ENCODE assay signal across 8 mouse cellular contexts in the genomic region with DNA sequence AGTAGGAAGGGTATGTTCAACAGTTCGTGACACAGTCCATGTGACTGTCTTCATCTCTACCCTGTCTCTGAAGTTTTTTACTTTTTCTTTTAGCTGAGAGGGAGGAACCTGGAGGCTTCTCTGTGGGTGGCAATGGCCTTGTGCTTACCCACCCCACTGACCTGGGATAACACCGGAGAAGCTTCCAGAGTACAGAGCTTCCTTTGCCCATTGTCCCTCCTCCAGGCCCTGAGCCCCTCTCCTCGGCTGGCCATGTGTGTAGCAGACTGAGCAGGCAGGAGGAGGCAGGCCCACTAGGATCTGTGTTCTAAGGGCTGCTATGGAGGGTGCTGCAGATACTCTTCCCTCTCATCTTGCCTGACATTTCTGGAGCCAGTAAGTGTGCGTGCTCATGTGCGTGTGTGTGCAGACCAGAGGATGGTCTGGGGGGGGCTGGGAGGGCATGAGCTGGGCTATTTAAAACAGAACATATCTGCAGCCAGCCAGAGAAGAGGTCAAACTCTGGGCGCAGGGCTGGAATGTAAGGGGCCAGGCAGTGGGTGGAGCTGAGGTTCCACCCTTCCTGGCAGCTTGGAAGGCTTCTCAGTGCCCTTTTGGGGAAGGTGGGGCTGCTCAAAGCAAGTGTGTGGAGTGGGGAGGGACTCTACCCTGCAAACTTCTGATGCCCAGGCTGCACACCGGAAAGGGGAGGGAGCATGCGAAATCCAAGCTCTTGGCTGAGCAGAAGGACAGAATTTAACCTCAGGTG.
A peak's percentile ranks its signal among the peaks of the same experiment; 100 is the strongest.
DNase-seq lines count a peak whose midpoint lies in the region; ATAC-seq lines count a peak whose summit lies in the region.

No protein-coding gene starts in this region.

- H3K9ac ChIP-seq in limb, embryonic 13.5 days = no peak overlapping the region
- H3K9ac ChIP-seq in midbrain, embryonic 13.5 days (replicated peaks) = no peak overlapping the region
- no peak overlapping the region for H3K9ac ChIP-seq in forebrain, embryonic 14.5 days (ENCODE audit: low read length)

- no peaks in the 10 kb centered on the region for H3K9me3 ChIP-seq in limb, embryonic 13.5 days
- H3K9me3 ChIP-seq in midbrain, embryonic 13.5 days = no peaks in the 10 kb centered on the region
- H3K9me3 ChIP-seq in forebrain, embryonic 14.5 days (replicated peaks; ENCODE audit: control insufficient read depth, low read length) = no peaks in the 10 kb centered on the region

- peaks cover 8% of the 10 kb centered on the region; the same call in 1 of the 2 replicates for H3K27me3 ChIP-seq in limb, embryonic 13.5 days
- H3K27me3 ChIP-seq in midbrain, embryonic 13.5 days = no peaks in the 10 kb centered on the region
- H3K27me3 ChIP-seq in forebrain, embryonic 14.5 days (replicated peaks; ENCODE audit: control insufficient read depth, insufficient read depth, low read length) = 0 out of 2 replicates have a peak, but pooled peaks cover under 1% of the 10 kb centered on the region

- H3K4me1 ChIP-seq in limb, embryonic 13.5 days = peaks cover 39% of the 10 kb centered on the region
- peaks cover 47% of the 10 kb centered on the region for H3K4me1 ChIP-seq in midbrain, embryonic 13.5 days (replicated peaks)
- H3K4me1 ChIP-seq in forebrain, embryonic 14.5 days (ENCODE audit: control insufficient read depth, insufficient read depth, low read length) = 0 out of 2 replicates have a peak, but pooled peaks cover 3% of the 10 kb centered on the region

- no peak overlapping the region for H3K4me3 ChIP-seq in limb, embryonic 13.5 days
- no peak overlapping the region for H3K4me3 ChIP-seq in midbrain, embryonic 13.5 days (replicated peaks)
- no peak overlapping the region for H3K4me3 ChIP-seq in forebrain, embryonic 14.5 days (ENCODE audit: low read depth, low read length)

- no peaks in the 10 kb centered on the region for H3K36me3 ChIP-seq in limb, embryonic 13.5 days
- peaks cover 6% of the 10 kb centered on the region for H3K36me3 ChIP-seq in midbrain, embryonic 13.5 days
- no peaks in the 10 kb centered on the region for H3K36me3 ChIP-seq in forebrain, embryonic 14.5 days (ENCODE audit: control insufficient read depth, insufficient read depth, low read length)

- intact Hi-C loops in heart, postnatal 36 days (cut with DNase I) = no loop called here

- 21% methylated on average over 8 of the region's 8 CpGs for WGBS in limb, embryonic 13.5 days
- WGBS in midbrain, embryonic 13.5 days = 44% methylated on average over 8 of the region's 8 CpGs
- WGBS in forebrain, embryonic 14.5 days = 42% methylated on average over 8 of the region's 8 CpGs

- peak overlapping the region; percentile 38 for H3K4me2 ChIP-seq in limb, embryonic 13.5 days (replicated peaks)
- H3K4me2 ChIP-seq in midbrain, embryonic 13.5 days (replicated peaks) = no peak overlapping the region
- H3K4me2 ChIP-seq in forebrain, embryonic 14.5 days (ENCODE audit: low read length) = no peak overlapping the region

- 0 out of 2 replicates have a peak overlapping the region, but pooled peaks have one; percentile 33 for H3K27ac ChIP-seq in limb, embryonic 13.5 days
- no peak overlapping the region for H3K27ac ChIP-seq in midbrain, embryonic 13.5 days
- H3K27ac ChIP-seq in forebrain, embryonic 14.5 days (ENCODE audit: low read depth, low read length) = no peak overlapping the region

- ATAC-seq in limb, embryonic 13.5 days (ENCODE audit: low FRiP score, low read depth) = peak; percentile 52
- peak; percentile 28; the same call in 1 of the 2 replicates for ATAC-seq in midbrain, embryonic 13.5 days
- no peak for ATAC-seq in forebrain, embryonic 14.5 days

- peak; percentile 48 for DNase-seq in NIH3T3 (ENCODE audit: low read depth)
- peak; percentile 61 for DNase-seq in embryo, embryonic 9.5 days (ENCODE audit: extremely low spot score)
- peak; percentile 52 to 65 for DNase-seq in heart, postnatal 36 days
- DNase-seq in frontal cortex, postnatal 25 days (ENCODE audit: low spot score in 2 of 2) = no peak
- DNase-seq in frontal cortex, postnatal 14 days (ENCODE audit: low spot score in 2 of 2) = no peak
- DNase-seq in forebrain, embryonic 14.5 days (ENCODE audit: low spot score) = no peak

Comparison
In these comparisons a context has a peak if more than half of its experiments do, and no peak if none do; other contexts are left out.
1. DNase-seq: peak in NIH3T3 (single experiment), embryo, embryonic 9.5 days (single experiment) and heart, postnatal 36 days (2 of 2); none in frontal cortex, postnatal 25 days (0 of 2), frontal cortex, postnatal 14 days (0 of 2) and forebrain, embryonic 14.5 days (single experiment).